Mouse (Mus musculus) bone marrow, adult 2 months (tissue): ENCODE measurements at regions not wholly inside any gene's neighbourhood (a gene's known extent, or its start where the extent isn't known, plus 50 kb on each side); places are given as distances from the start of the nearest gene placed in this dataset.

ENCODE experiments used
- CTCF ChIP-seq: fragments of 200-500 bp; IDR thresholded peaks from 2 replicates; pipeline ENCODE4 v1.5.1; 2011; ENCODE audit warnings: low read length, control low read depth; ENCODE audit not compliant: control insufficient read depth, insufficient read depth
- POLR2A ChIP-seq: fragments of 200-500 bp; IDR thresholded peaks from 2 replicates; pipeline ENCODE4 v1.6.1; 2011; ENCODE audit warnings: low read depth, mild to moderate bottlenecking, control low read depth, low read length, borderline replicate concordance; ENCODE audit not compliant: control insufficient read depth

- TF ChIP-seq CTCF = no peak
- TF ChIP-seq POLR2A = no peak
Measured at GRCm38 (mm10) chr4:124268404-124268803, 342.2 kb downstream of the 3100002H09Rik start.
